Mouse (Mus musculus): ENCODE data around the gene Qtrt2. TPM values are rescaled to one million over a fixed set of nuclear protein-coding genes. Genes with fewer than 3 reads are reported as not detected.
A peak's percentile ranks its signal among the peaks of the same experiment; 100 is the strongest.

Qtrt2 gene
- total RNA-seq, 2 experiments from 2014 or later = 38.8 to 40.7 TPM

DNA sequence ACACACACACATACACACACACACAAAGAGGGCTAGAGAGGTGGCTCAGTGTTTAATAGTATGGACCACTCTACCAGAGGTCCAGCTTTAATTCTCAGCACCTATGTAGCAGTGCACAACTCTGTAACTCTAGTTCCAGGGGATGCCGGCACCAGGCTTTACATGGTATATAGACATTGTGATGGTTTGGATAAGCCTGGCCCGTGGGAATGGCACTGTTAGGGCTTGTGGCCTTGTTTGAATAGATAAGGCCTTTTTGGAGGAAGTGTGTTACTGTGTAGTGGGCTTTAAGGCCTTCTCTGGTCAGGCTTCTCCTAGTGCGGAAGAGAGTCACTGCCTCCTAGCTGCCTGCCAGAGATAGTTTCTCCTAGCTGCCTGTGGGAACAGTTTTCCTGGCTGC, 7.7 kb downstream of the Qtrt2 start:
- no peak for TF ChIP-seq CTCF (conservative IDR thresholded peaks at IDR 0.05)
- Histone ChIP-seq H3K27ac (no peak overlapping the region), H3K4me3 (no peak overlapping the region)
- DNase-seq (ENCODE audit: low spot score in 2 of 2) = no peak

DNA sequence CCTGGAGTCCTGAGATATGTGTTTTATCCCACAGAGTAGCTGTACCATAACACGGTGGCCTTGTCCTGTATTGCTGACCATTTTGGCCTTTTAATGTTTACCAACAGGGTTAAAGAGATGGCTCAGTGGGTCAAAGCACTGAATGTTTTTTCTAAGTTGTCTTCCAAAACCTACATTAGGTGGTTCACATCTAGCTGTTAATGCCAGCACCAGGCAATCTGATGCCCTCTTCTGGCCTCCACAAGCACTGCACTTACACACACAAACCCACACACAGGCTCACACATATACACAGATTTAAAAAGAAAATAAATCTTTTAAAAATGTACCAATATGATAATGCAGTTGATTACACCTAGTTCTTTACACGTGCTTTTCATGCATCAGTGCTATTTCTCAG, 17.7 kb downstream of the Qtrt2 start:
- Histone ChIP-seq H3K4me3 (no peak overlapping the region), H3K27ac (no peak overlapping the region)
- DNase-seq (ENCODE audit: low spot score in 2 of 2) = no peak
- TF ChIP-seq CTCF (conservative IDR thresholded peaks at IDR 0.05) = peak; percentile 59

DNA sequence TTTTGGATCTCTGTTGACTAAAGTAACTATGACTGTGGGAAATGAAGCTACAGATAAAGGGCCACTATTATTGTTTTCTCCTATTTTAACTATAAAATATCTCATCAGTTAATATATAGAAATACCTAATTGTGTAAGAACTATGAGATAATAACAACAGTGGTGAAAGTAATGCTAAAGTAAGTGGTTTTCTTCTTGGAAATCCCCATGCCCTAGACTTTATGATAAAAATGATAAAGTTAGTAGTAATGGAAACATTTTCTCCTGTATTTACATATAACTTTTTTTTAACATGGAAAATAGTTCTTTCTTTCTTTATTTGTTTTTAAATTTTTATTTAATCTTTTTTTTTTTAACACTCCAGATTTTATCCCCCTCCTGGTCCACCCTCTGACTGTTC, 26.0 kb downstream of the Qtrt2 start:
- no peak overlapping the region for H3K4me3 ChIP-seq
- no peak overlapping the region for H3K27ac ChIP-seq
- no peak for DNase-seq (ENCODE audit: low spot score in 2 of 2)
- no peak for TF ChIP-seq CTCF (conservative IDR thresholded peaks at IDR 0.05)

DNA sequence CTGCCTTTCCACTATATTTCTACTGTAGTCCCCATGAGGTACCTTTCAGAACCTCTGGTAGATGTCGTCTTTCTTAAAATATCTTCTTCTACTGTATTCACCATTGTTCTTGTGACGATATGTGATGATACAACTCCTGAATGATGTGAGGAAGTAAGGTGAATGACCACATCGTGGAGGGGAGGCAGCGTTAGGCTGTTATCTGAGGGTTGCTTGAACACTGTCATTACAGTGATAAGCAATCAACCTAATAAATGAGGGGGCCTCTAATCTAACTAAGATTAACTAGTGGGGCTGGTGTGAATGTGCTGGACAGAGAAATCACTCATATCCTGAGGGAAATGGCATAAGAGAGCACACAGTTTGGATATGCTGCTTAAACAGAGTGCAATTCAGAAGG, 26.5 kb downstream of the Qtrt2 start:
- no peak for DNase-seq (ENCODE audit: low spot score in 2 of 2)
- H3K4me3 ChIP-seq = no peak overlapping the region
- no peak overlapping the region for H3K27ac ChIP-seq
- no peak for TF ChIP-seq CTCF (conservative IDR thresholded peaks at IDR 0.05)

DNA sequence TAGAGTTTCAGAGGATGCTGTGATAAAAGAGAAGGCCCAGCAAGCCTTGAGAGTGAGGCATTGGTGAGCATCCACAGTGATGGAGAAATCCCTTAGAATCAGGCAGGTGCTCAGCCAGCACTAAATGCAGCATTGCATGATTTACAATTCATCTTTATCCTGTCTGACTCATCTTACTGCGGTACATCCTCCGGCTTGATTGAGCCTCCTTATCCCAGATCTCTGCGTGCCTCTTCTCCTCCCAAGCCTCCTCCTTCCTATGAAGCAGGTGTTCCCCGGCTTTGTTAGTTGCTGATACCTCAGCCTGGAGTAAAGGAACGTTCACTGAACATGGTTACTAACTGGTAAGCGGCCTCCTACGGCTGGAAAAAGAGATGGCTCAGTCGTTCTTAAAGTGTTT, 32.1 kb downstream of the Qtrt2 start:
- H3K27ac ChIP-seq = no peak overlapping the region
- no peak overlapping the region for H3K4me3 ChIP-seq
- TF ChIP-seq CTCF (conservative IDR thresholded peaks at IDR 0.05) = no peak
- DNase-seq (ENCODE audit: low spot score in 2 of 2) = no peak

DNA sequence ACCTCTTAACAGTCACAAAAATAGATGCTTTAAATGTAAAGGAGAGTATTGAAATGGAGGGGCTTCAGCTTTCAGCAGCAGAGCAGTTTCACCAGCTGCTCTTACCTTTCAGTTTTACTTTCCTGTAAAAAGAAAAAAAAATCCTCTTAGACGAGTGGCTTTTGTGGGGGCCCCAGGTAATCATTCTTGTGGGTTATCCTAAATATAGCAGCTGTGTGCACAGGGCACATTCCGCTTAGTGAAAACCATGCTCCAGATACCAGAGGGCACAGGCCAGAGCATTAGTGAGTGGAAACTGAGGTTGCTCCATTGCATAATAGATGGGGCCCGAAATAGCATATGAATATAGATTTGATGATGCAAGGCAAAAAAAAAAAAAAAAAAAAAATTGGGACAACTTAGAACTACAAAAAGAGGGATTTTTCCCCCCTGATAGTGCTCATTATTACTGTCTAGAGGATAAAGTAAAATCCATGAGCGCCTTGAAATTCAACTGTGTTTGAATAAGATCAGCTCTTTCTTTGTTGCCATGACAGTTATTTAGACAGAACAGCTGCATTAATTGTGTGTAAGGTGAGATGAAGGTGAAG, 35.8 kb downstream of the Qtrt2 start:
- peak overlapping the region; percentile 57; the same call in 1 of the 2 replicates for H3K4me3 ChIP-seq
- TF ChIP-seq CTCF (conservative IDR thresholded peaks at IDR 0.05) = no peak
- no peak overlapping the region; the same call in 1 of the 2 replicates for H3K27ac ChIP-seq
- DNase-seq (ENCODE audit: low spot score in 2 of 2) = no peak

DNA sequence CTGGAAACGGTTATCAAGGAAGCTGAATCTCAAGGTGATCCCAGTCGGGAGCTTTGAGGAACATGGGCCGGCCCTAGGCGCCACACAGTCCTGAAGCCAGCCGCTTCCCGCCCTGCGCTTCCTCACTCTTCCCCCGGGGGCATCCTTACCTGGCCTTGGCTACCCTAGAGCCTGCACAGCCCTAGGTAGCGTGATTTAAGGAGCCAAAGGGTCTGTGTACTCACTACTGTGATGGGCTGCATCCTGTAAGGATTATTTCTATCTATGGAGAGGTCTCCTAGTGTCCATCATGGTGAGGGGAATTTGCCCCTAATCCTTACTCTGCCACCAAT, 36.6 kb downstream of the Qtrt2 start:
- peak overlapping the region; percentile 94 for H3K27ac ChIP-seq
- H3K4me3 ChIP-seq = peak overlapping the region; percentile 57
- DNase-seq (ENCODE audit: low spot score in 2 of 2) = no peak
- TF ChIP-seq CTCF (conservative IDR thresholded peaks at IDR 0.05) = peak; percentile 85

DNA sequence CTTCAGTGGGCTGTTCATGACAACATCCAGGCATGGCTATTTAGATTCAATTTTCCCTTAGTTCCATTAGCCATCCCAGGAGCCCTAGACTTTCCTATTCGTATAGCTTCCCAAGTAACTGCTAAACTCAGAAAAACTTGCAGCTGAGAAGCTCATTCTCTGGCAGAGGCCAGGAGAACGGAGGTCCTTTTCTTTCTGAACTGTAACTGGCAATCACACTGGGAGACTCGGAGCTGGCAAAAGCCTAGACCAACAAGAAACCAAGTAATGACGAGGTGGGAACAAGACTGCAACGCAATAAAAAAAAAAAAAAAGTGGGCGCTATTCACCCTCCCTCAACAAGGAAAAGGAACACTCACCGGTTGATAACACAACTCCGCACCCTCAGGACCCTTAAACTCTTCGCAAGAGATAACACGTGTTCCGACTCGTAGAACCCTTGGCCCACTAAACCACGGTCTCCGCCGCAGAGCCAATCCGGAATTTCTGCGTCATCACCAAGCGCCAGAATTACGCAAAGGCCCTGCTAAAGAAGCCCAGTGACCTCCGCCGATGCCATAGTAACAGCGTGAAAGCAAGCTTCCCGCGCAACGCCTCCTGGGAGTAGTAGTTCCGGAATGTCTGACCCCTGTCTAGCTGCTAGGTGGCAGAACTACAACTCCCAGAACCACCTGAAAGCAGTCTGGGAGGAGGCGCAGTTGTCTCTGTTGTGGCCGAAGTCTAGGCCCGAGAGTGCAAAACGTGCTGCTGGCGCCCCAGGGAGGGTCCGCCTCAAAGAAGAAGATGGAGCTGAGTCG, 37.2 kb downstream of the Qtrt2 start, which contains the start of gene Ccdc191:
Gene Ccdc191, plus strand, starts transcription at position 593 of the 797 bp plus-strand sequence.
- H3K27ac ChIP-seq = peak within 1 kb of the TSS; percentile 94
- H3K4me3 ChIP-seq = peak within 1 kb of the TSS; percentile 57
- TF ChIP-seq CTCF (conservative IDR thresholded peaks at IDR 0.05) = no peak
- peak; percentile 100 for DNase-seq (ENCODE audit: low spot score in 2 of 2)

DNA sequence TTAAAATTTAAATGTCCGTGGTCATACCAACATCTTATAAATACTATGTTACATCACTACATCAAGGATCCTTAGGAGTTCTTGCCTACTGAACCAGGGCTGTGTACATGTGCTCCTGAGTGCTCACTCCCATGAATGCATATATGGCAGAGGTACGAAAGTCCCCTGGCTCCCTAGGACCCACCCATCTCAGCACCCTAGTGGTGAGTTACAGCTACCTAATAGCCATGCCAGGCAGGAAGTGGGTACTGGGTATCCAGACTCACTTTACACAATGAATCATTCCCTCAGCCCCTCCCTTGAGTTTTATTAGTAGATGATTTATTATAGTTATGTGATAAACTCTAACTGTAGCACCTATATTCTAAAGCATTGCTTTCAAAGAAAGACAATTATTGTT, 44.3 kb downstream of the Qtrt2 start:
- Histone ChIP-seq H3K27ac (no peak overlapping the region), H3K4me3 (no peak overlapping the region)
- no peak for DNase-seq (ENCODE audit: low spot score in 2 of 2)
- TF ChIP-seq CTCF (conservative IDR thresholded peaks at IDR 0.05) = no peak

DNA sequence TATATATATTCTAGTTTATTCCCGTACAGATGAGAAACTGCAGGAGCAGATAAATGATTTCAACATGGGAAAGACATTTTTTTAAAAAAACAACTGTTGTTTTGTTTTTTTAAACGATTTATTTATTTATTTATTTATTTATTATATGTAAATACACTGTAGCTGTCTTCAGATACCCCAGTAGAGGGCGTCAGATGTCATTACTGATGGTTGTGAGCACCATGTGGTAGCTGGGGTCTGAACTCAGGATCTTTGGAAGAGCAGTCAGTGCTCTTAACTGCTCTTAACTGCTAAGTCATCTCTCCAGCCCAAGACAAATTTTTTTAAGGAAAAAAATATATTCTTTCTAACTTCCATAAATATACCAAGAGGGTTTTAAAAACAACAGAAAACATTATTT, 45.0 kb downstream of the Qtrt2 start:
- no peak overlapping the region for H3K4me3 ChIP-seq
- no peak overlapping the region for H3K27ac ChIP-seq
- no peak for DNase-seq (ENCODE audit: low spot score in 2 of 2)
- peak; percentile 56 for TF ChIP-seq CTCF (conservative IDR thresholded peaks at IDR 0.05)

DNA sequence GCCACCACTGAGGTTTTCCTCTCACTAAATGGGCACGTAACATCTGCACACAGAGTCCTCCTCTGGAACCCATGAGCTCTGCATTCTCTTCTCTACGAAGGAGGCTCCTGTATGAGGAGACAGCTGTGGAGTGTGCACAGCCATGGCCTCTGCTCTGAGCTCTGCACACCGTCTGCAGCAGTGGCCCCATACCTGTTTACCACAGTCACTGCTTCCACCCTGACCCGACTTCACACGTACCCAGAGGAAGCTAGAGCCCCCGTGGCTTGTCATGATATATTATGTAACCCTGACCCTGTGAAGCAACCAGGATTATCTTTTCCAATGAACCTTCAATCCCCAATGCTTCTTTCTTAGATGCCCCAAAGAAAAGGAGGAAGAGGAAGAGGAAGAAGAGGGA, 46.8 kb downstream of the Qtrt2 start:
- H3K4me3 ChIP-seq = no peak overlapping the region
- TF ChIP-seq CTCF (conservative IDR thresholded peaks at IDR 0.05) = no peak
- no peak for DNase-seq (ENCODE audit: low spot score in 2 of 2)
- no peak overlapping the region for H3K27ac ChIP-seq

DNA sequence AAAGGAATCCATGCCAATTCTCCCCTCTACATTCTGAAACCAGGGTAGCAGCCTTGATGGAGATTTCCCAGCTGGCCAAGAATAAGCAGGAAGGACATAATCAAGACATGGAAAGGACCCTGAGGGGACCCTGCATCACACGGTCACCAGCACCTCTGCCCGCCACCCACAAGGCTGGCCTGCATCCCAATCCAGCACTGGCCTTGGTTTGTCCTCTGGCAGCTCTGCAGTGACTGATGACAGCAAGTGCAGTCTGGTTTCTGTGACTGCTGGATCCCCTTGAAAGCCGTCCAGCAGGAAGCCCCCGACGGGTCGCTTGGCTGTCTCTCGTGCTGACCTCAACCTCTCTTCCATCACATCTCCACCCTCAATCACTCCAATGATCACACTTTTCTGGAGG, 55.2 kb downstream of the Qtrt2 start:
- no peak overlapping the region for H3K4me3 ChIP-seq
- DNase-seq (ENCODE audit: low spot score in 2 of 2) = no peak
- peak overlapping the region; percentile 68; the same call in 1 of the 2 replicates for H3K27ac ChIP-seq
- no peak for TF ChIP-seq CTCF (conservative IDR thresholded peaks at IDR 0.05)

DNA sequence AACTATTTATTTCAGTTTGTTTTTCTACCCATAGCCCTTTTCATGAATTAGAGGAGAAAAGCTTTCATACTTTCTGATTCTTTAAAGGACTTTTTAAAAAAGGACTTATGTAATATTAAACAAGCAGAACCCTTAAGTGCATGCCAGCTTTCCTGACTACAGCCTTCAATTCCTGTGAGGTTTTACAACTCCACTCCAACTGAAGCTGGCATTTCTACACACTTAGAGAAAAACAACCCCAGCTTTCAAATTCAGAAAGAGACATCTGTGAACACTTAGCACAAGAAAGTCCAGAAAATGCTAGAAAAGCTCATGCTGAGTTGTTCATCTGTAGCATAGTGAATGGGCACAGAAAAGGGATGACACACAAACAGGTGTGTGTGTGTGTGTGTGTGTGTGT, 56.8 kb downstream of the Qtrt2 start:
- DNase-seq (ENCODE audit: low spot score in 2 of 2) = peak in 1 of 2 experiments; percentile 41
- H3K27ac ChIP-seq = peak overlapping the region; percentile 82

DNA sequence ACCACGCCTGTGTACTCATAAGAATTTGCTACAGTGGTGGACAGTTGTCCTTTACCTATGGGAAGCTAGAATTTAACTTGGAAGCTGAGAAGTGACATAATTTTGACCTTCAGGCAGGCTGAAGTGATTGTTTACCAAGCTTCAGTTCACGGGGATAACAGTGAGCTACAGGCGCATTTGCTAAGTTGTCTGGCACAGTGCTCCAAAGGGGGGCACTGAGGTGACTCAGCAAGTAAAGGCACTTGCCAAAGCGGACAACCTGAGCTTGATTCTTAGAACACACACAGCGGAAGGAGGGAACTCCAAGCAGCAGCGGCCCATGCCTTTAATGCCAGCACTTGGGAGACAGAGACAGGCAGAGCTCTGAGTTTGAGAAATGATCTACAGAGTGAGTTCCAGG, 66.0 kb downstream of the Qtrt2 start:
- no peak overlapping the region for H3K4me3 ChIP-seq
- H3K27ac ChIP-seq = no peak overlapping the region
- DNase-seq (ENCODE audit: low spot score in 2 of 2) = no peak
- TF ChIP-seq CTCF (conservative IDR thresholded peaks at IDR 0.05) = no peak

More for the DNA sequence above, 56.8 kb downstream of the Qtrt2 start:
- H3K4me3 ChIP-seq = no peak overlapping the region
- TF ChIP-seq CTCF (conservative IDR thresholded peaks at IDR 0.05) = no peak
